Mouse (Mus musculus) G1E (cell line): ENCODE measurements around the gene Retreg3.

ENCODE experiments used
- CTCF ChIP-seq: IDR thresholded peaks from 2 replicates; pipeline ENCODE4 v1.5.1; 2012; ENCODE audit warnings: low read depth, low read length, inconsistent platforms, mixed read lengths
- TAL1 ChIP-seq: conservative IDR thresholded peaks from 2 replicates; pipeline ENCODE4 v1.6.1; 2012; ENCODE audit warnings: low read depth, low read length, inconsistent platforms, mixed read lengths

- TF ChIP-seq CTCF (no peak), TAL1 (no peak)
Measured at GRCm38 (mm10) chr11:101166357-101166756, 46.7 kb upstream of the Retreg3 start.
